Mouse (Mus musculus): ENCODE results near the gene Gpr156.

DNA sequence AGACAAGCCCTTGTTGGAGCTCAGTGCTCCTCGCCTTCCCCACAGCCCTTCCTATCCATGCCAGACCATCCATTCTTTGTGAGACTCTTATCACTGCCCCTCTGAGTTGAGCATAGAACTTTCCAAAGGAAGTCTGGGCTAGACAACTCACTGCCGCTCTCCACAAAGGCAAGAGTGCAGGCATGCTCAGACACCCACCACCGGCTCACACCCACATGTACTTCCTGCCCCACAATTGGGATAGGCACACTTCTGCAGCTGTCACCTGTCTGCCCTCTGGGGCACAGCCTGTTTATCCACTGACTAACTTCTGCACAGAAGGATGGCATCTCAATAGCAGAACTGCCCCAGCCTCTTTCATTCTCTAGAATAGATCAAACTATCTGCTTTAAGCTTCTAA is 86.2 kb downstream of the Gpr156 start:
- TF ChIP-seq CTCF (conservative IDR thresholded peaks at IDR 0.05; ENCODE audit: low read length) = no peak
- no peak for TF ChIP-seq POU5F1 (IDR thresholded peaks at IDR 0.05; ENCODE audit: borderline replicate concordance, low read length)

Data from E14TG2a.4 (cell line).